Mouse (Mus musculus) thymus, adult 2 months (tissue): Measurements from ENCODE around the gene Rhox3e.
"Not testable (repeated sequence)": the region's sequence is repeated elsewhere in the genome, so short reads cannot be mapped to it uniquely, and the experiment has no call there.

Experiments
- CTCF ChIP-seq: fragments of 200-500 bp; IDR thresholded peaks from 2 replicates; pipeline ENCODE4 v1.5.1; 2012; ENCODE audit warnings: mild to moderate bottlenecking, control low read depth, low read length, moderate library complexity, borderline replicate concordance; ENCODE audit not compliant: control insufficient read depth, poor library complexity, insufficient read depth; ENCODE audit errors: extremely low read depth
- POLR2A ChIP-seq: fragments of 200-500 bp; IDR thresholded peaks from 2 replicates; pipeline ENCODE4 v1.6.1; 2012; ENCODE audit warnings: mild to moderate bottlenecking, low read length, control low read depth, moderate library complexity; ENCODE audit not compliant: control insufficient read depth, poor library complexity, insufficient read depth; ENCODE audit errors: extremely low read depth

DNA sequence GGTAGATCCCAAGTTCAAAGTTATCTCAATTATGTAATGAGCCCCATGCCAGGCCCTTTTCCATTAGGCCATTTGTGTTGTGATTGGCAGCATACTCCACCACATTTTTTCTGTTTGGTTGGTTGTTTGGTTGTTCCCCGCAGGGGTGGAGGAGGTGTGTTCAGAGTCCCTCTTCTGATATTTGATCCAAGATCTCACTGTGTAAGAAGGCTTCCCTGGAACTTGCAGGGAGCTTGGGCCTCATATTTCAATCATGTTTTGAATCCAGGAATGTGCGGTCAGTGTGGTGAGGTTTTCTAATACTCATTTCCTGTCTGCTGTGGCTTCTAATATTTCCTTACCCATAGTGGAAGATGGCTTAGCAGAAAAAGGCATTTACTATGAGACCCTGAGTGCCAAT lies 30.8 kb downstream of the Rhox3e start:
- TF ChIP-seq POLR2A, CTCF: not testable (repeated sequence)
